Mouse (Mus musculus) brain, embryonic 14.5 days (tissue): ENCODE results near the gene Arx.

Experiments used
- CTCF ChIP-seq: fragments of 200-500 bp; IDR thresholded peaks from 2 replicates; pipeline ENCODE4 v1.5.1; 2012; ENCODE audit warnings: inconsistent platforms, mild to moderate bottlenecking, moderate library complexity, borderline replicate concordance; ENCODE audit not compliant: insufficient read depth, insufficient read length; ENCODE audit errors: extremely low read depth
- POLR2A ChIP-seq: fragments of 200-500 bp; IDR thresholded peaks from 2 replicates; pipeline ENCODE4 v1.6.1; 2012; ENCODE audit warnings: mild to moderate bottlenecking, inconsistent platforms, borderline replicate concordance; ENCODE audit not compliant: poor library complexity, insufficient read depth, insufficient read length, severe bottlenecking; ENCODE audit errors: extremely low read depth

DNA sequence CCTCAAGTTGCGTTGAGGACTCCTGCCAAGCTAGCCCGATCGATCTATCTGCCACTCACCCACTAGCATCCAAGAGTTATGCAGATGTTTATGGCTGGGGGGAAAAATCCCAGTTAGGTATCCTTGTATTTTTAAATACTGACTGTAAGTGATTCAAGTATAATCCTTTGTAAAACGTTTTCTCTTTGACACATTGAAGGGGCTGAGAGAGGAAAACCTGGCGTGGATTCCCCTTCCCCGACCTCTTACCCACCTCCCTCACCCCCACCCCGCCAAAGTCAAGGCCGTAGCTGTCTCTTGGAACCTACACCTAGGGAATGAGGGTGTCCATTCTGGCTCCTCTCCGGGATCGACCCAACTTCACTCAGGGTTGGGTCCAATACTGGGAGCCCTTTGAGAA lies 1.2 kb upstream of the Arx start:
- TF ChIP-seq CTCF = no peak
- no peak for TF ChIP-seq POLR2A
